Mouse (Mus musculus) lung, adult 2 months (tissue): ENCODE data around the gene Orai3. TPM values are rescaled to one million over a fixed set of nuclear protein-coding genes. Genes with fewer than 3 reads are reported as not detected.

Experiments
- DNase-seq: peaks from one replicate; pipeline ENCODE4 v3.0.0; 2022
- H3K4me1 ChIP-seq: fragments of 200-500 bp; 2 replicates; pipeline ENCODE4 v1.6.1; 2011; ENCODE audit warnings: low read length; ENCODE audit not compliant: control insufficient read depth, insufficient read depth
- H3K4me3 ChIP-seq: fragments of 200-500 bp; replicated peaks from 2 replicates; pipeline ENCODE3; 2011; ENCODE audit warnings: low read depth, mild to moderate bottlenecking, control low read depth, low read length; ENCODE audit errors: extremely low read depth
- CTCF ChIP-seq: fragments of 200-500 bp; IDR thresholded peaks from 2 replicates; pipeline ENCODE4 v1.5.1; 2011; ENCODE audit warnings: mild to moderate bottlenecking, low read length, control low read depth; ENCODE audit not compliant: insufficient read depth
- POLR2A ChIP-seq: fragments of 200-500 bp; IDR thresholded peaks from 2 replicates; pipeline ENCODE4 v1.6.1; 2011; ENCODE audit warnings: low read depth, mild to moderate bottlenecking, control low read depth, low read length, borderline replicate concordance; ENCODE audit errors: extremely low read depth
- WGBS: fragments of 180-500 bp; shearing (Covaris S2); methylation state at CpG from one replicate; pipeline ENCODE4 v1.1.7; 2018; 5-methylcytosine and 5-hydroxymethylcytosine counted together
- polyA plus RNA-seq: library from polyadenylated mRNA; depleted of rRNA; stranded (reverse); fragments of >200 nt; gene quantifications from 2 replicates; pipeline ENCODE4 v1.2.3, GENCODE M21; 2012

The Orai3 gene
- polyA plus RNA-seq, 1 experiment, result 45.6 TPM

DNA sequence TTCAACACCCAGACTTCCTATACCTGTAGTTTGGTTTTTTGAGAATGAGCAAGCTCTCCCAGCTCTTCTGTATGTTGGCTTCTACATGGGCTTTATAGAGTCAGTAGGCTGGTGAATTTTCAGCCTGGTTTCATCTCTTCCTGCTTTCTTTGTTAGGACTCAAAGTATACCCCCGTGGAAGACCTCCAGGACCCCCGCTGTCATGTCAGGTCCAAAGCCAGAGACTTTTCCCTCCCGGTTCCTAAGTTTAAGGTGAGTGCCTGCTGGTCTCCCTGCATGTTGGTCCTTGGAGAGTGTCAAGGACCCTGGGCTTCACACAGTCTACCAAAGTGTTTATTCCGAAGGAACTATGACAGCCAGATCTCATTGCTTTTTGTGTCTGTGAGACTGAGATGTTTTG is 8.7 kb downstream of the Orai3 start:
- DNase-seq, result no peak
- WGBS, result 72% methylated on average over 4 of the region's 4 CpGs
- no peak overlapping the region for H3K4me3 ChIP-seq
- peaks cover 11% of the 10 kb centered on the region for H3K4me1 ChIP-seq
- TF ChIP-seq CTCF, result no peak
- no peak for TF ChIP-seq POLR2A

DNA sequence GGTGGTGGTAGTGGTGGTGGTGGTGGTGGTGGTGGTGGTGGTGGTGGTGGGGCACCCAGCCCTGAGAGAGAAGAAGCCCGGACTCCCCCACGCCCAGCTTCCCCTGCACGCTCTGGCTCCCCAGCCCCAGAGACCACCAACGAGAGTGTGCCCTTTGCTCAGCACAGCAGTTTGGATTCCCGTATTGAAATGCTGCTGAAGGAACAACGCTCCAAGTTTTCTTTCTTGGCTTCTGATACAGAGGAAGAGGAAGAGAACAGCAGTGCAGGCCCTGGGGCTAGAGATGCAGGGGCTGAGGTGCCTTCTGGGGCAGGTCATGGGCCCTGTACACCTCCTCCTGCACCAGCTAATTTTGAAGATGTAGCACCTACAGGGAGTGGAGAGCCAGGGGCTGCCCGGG is 15.7 kb downstream of the Orai3 start, which contains the start of gene Gm49388:
Gene Gm49388 (plus strand): TSS at position 301 of the 400 bp plus-strand sequence.
- TF ChIP-seq POLR2A (no peak), CTCF (no peak)

GRCm38 (mm10) chr7:127797076-127797845 is 27.6 kb downstream of the Orai3 start:
- 87% methylated on average over 23 of the region's 23 CpGs for WGBS
- TF ChIP-seq POLR2A (no peak), CTCF (no peak)
- DNase-seq, result no peak
- Histone ChIP-seq H3K4me3 (no peak overlapping the region), H3K4me1 (peaks cover 6% of the 10 kb centered on the region)

More for the DNA sequence above, 15.7 kb downstream of the Orai3 start, which contains the start of gene Gm49388:
- no peak for DNase-seq
- no peaks in the 10 kb centered on the region for H3K4me1 ChIP-seq
- H3K4me3 ChIP-seq, result no peak within 1 kb of the TSS
- 93% methylated on average over 7 of the region's 7 CpGs for WGBS

DNA sequence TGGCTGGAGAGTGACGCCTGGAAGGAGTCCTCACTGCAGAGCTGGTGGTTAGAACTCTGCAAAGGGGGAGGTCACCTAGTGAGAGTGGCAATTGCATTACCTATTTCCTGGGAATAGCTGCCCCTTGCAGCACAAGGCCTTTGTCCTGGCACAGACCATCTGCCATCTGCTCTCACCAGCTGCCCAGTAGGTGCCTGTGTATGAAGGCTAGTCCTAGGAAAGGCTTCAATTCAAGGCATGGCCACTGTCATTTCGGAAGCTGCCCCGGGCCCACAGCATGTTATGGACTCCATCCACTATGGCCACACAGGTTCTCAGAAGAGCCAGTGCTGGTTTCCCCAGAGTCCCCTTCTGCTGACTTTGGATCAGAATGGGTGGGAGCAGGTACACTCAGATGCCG is 29.0 kb downstream of the Orai3 start:
- TF ChIP-seq CTCF, result no peak
- no peak for TF ChIP-seq POLR2A
- Histone ChIP-seq H3K4me1 (peaks cover 6% of the 10 kb centered on the region), H3K4me3 (no peak overlapping the region)
- DNase-seq, result no peak
- WGBS, result 89% methylated on average over 4 of the region's 4 CpGs

DNA sequence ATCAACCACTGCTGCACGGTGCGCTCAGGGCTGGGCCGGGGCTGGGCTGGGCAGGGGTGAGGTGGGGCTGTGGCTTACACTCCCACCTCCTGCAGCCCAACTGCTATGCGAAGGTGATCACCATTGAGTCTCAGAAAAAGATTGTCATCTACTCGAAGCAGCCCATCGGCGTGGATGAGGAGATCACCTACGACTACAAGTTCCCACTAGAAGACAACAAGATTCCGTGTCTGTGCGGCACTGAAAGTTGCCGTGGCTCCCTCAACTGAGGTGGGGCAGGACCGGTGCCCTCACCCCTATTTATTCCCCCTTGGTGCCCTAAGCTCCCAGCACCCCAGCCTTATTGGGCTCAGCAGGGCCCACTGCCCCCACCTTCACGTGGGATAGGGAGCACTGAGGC is 29.6 kb downstream of the Orai3 start:
- DNase-seq, result no peak
- peaks cover 6% of the 10 kb centered on the region for H3K4me1 ChIP-seq
- no peak overlapping the region for H3K4me3 ChIP-seq
- TF ChIP-seq POLR2A (no peak), CTCF (no peak)
- WGBS, result 88% methylated on average over 13 of the region's 13 CpGs

GRCm38 (mm10) chr7:127799738-127800137 is 30.1 kb downstream of the Orai3 start:
- 83% methylated on average over 1 of the region's 1 CpGs for WGBS
- no peak overlapping the region for H3K4me3 ChIP-seq
- DNase-seq, result no peak
- H3K4me1 ChIP-seq, result peaks cover 6% of the 10 kb centered on the region
- TF ChIP-seq POLR2A, result no peak
- TF ChIP-seq CTCF, result no peak

DNA sequence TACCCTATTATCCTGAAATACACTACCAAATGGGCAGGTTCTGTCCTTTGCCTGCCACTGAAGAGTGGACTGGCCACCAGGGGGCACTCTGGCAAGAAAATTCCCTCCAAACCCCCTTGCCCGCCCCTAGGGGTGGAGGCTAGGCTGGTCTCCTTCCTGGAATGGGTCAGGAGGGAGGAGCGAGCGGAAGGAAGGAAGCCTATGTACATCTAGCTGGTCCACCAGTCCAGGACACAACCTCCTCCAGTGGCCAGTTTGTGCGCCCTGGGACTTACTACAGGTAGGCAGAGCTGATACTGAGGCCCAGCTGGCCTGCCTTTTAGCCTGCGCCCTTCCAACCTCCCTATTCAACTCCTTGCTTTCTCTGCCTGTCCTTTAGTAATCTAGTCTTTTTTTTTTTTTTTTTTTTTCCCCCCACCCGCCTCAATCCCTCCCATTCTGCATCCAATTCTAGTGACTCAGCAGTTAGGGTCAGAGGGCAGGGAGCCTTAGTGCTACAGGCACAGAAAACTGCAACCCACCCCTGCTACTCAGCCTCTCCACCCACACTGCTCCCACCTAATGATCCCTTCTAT is 30.9 kb downstream of the Orai3 start, which contains the start of gene Hsd3b7:
Gene Hsd3b7 (plus strand): TSS at position 170 of the 575 bp plus-strand sequence.
- peaks cover 6% of the 10 kb centered on the region for H3K4me1 ChIP-seq
- WGBS, result 13% methylated on average over 6 of the region's 6 CpGs
- TF ChIP-seq POLR2A (peak; percentile 94; the same call in 1 of the 2 replicates), CTCF (peak; percentile 81)
- H3K4me3 ChIP-seq, result peak within 1 kb of the TSS; percentile 81
- DNase-seq, result peak; percentile 92

GRCm38 (mm10) chr7:127801010-127801621 is 31.5 kb downstream of the Orai3 start:
- H3K4me1 ChIP-seq, result peaks cover 6% of the 10 kb centered on the region
- 77% methylated on average over 8 of the region's 8 CpGs for WGBS
- no peak for DNase-seq
- peak overlapping the region; percentile 81 for H3K4me3 ChIP-seq
- TF ChIP-seq POLR2A (no peak), CTCF (no peak)

DNA sequence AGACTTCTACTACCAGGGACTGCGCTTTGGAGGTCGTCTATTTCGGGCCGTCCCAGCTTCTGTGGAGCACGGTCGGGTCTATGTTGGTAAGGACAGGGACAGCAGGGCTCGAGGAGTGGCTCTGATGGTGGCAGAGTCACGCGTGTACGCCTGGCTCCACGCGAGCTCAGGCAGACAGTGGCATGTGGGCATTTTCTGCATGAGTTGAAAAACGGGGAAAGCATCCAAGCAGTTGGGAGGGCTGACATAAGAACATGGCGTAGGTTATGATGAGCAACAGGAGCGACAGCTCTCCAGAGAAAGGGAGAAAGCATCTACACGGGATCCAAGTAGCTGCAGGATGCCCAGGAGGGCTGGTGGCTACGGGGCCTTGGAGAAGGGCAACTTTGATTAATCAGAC is 32.7 kb downstream of the Orai3 start:
- TF ChIP-seq POLR2A (no peak), CTCF (no peak)
- DNase-seq, result no peak
- Histone ChIP-seq H3K4me1 (peaks cover 6% of the 10 kb centered on the region), H3K4me3 (no peak overlapping the region)
- WGBS, result 89% methylated on average over 17 of the region's 17 CpGs
